Mouse (Mus musculus) myocyte (in vitro differentiated cells): Measurements from ENCODE around the gene Cdc73. TPM values are rescaled to one million over a fixed set of nuclear protein-coding genes. Genes with fewer than 3 reads are reported as not detected.

ENCODE experiments used
- H3K27me3 ChIP-seq: one replicate; pipeline ENCODE4 v1.6.1; 2011; ENCODE audit not compliant: control insufficient read depth, insufficient read depth, insufficient read length
- H3K36me3 ChIP-seq: one replicate; pipeline ENCODE4 v1.6.1; 2011; ENCODE audit not compliant: control insufficient read depth, insufficient read depth
- H3K4me2 ChIP-seq: one replicate; pipeline ENCODE4 v1.6.1; 2011; ENCODE audit warnings: low read depth, control low read depth
- H3K4me3 ChIP-seq: one replicate; pipeline ENCODE4 v1.5.1; 2011; ENCODE audit warnings: mild to moderate bottlenecking, control low read depth, moderate library complexity
- H3K79me2 ChIP-seq: one replicate; pipeline ENCODE4 v1.6.1; 2011; ENCODE audit not compliant: control insufficient read depth, insufficient read depth
- H3ac ChIP-seq: one replicate; pipeline ENCODE4 v1.6.1; 2011; ENCODE audit not compliant: control insufficient read depth, insufficient read length
- CEBPB ChIP-seq: IDR thresholded peaks from 2 replicates; pipeline ENCODE4 v1.6.1; 2011; ENCODE audit warnings: mild to moderate bottlenecking, moderate library complexity; ENCODE audit not compliant: poor library complexity, insufficient read depth, severe bottlenecking
- E2F4 ChIP-seq: IDR thresholded peaks from one replicate; pipeline ENCODE4 v1.6.1; 2011; ENCODE audit warnings: mild to moderate bottlenecking, control low read depth, moderate library complexity; ENCODE audit not compliant: insufficient read depth
- MAX ChIP-seq: IDR thresholded peaks from one replicate; pipeline ENCODE4 v1.6.1; 2011; ENCODE audit warnings: low read depth, mild to moderate bottlenecking, control low read depth
- MYOD1 ChIP-seq, 3 experiments: IDR thresholded peaks; one replicate each; pipeline ENCODE4 v1.6.1; 2011; ENCODE audit warnings: control low read depth in 2 of 3, low read depth in 2 of 3, mild to moderate bottlenecking in 2 of 3, moderate library complexity in 1 of 3; ENCODE audit not compliant: insufficient read length in 2 of 3, control insufficient read depth in 1 of 3
- MYOG ChIP-seq, 3 experiments: IDR thresholded peaks; one replicate each; pipeline ENCODE4 v1.6.1; 2011; ENCODE audit warnings: control low read depth in 2 of 3, low read depth in 2 of 3, mild to moderate bottlenecking in 2 of 3; ENCODE audit not compliant: insufficient read length in 2 of 3, control insufficient read depth in 1 of 3, insufficient read depth in 1 of 3
- POLR2A ChIP-seq: IDR thresholded peaks from one replicate; pipeline ENCODE4 v1.6.1; 2011; ENCODE audit warnings: low read depth, mild to moderate bottlenecking, control low read depth, moderate library complexity; ENCODE audit not compliant: insufficient read length
- POLR2AphosphoS2 ChIP-seq: IDR thresholded peaks from one replicate; pipeline ENCODE4 v1.6.1; 2011; ENCODE audit warnings: low read depth, control low read depth; ENCODE audit not compliant: insufficient read length
- REST ChIP-seq: IDR thresholded peaks from one replicate; pipeline ENCODE4 v1.6.1; 2011; ENCODE audit warnings: mild to moderate bottlenecking, control low read depth, moderate library complexity; ENCODE audit not compliant: insufficient read depth, insufficient read length
- SRF ChIP-seq: IDR thresholded peaks from one replicate; pipeline ENCODE4 v1.6.1; 2011; ENCODE audit warnings: low read depth; ENCODE audit not compliant: control insufficient read depth, insufficient read length
- TCF12 ChIP-seq: IDR thresholded peaks from one replicate; pipeline ENCODE4 v1.6.1; 2011; ENCODE audit warnings: mild to moderate bottlenecking, control low read depth; ENCODE audit not compliant: poor library complexity, insufficient read depth, severe bottlenecking
- TCF3 ChIP-seq: IDR thresholded peaks from one replicate; pipeline ENCODE4 v1.6.1; 2011; ENCODE audit warnings: low read depth, control low read depth; ENCODE audit not compliant: insufficient read length
- USF1 ChIP-seq: IDR thresholded peaks from one replicate; pipeline ENCODE4 v1.6.1; 2011; ENCODE audit warnings: low read depth, mild to moderate bottlenecking, control low read depth, moderate library complexity
- polyA plus RNA-seq: library from polyadenylated mRNA; unstranded; fragments of >200 nt; fragmentation: generic; extraction: Trizol; gene quantifications from one replicate; pipeline ENCODE4 v1.2.1, GENCODE M21; 2012; ENCODE audit warnings: missing spikeins

Gene Cdc73
- polyA plus RNA-seq, 1 experiment, result 15.6 TPM

DNA sequence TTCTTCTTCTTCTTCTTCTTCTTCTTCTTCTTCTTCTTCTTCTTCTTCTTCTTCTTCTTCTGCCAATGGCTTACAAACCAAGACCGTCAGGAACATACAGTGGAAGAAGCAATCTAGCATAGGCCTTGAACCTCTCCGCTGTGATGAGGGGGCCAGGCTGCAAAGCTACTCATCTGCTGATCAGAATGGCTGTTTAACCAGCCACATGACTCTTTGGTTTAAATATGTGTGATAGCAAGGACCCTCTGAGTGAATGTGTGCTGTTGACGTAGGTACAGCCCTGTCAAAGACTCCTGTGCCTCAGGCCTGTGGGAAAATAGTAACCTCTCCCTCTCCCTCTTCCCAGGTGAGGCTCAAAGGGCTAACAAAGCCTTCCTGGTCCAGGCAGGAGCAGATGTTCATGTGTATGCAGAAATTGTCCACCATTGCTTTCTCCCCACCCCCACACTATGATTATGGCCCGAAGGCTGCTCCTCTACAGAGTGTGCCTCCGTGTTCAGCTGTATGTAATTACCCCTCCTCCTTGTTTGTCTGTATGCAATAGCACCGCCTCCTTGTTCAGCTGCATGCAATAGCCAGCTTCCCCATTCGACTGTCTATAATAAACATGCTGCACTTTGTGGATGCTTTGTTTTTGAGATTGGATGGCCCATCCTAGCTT, 7.4 kb upstream of the Cdc73 start:
- Histone ChIP-seq H3K36me3 (no peaks in the 10 kb centered on the region), H3ac (no peak overlapping the region), H3K27me3 (no peaks in the 10 kb centered on the region), H3K4me3 (no peak overlapping the region), H3K4me2 (peak overlapping the region; percentile 6), H3K79me2 (no peaks in the 10 kb centered on the region)
- TF ChIP-seq POLR2A, result no peak
- TF ChIP-seq MYOD1 (IDR thresholded peaks at IDR 0.05; ENCODE audit: control insufficient read depth in 1 of 3, insufficient read length in 2 of 3, low read depth in 2 of 3), result no peak
- TF ChIP-seq MYOG (IDR thresholded peaks at IDR 0.05; ENCODE audit: control insufficient read depth in 1 of 3, insufficient read depth in 1 of 3, insufficient read length in 2 of 3, low read depth in 2 of 3), result no peak
- no peak for TF ChIP-seq USF1
- TF ChIP-seq POLR2AphosphoS2, result no peak
- no peak for TF ChIP-seq TCF12
- no peak for TF ChIP-seq TCF3
- TF ChIP-seq SRF, result no peak
- no peak for TF ChIP-seq E2F4
- no peak for TF ChIP-seq CEBPB
- TF ChIP-seq MAX, result no peak
- TF ChIP-seq REST, result no peak

- Histone ChIP-seq H3K36me3 (no peaks in the 10 kb centered on the region), H3K79me2 (no peaks in the 10 kb centered on the region), H3K4me3 (no peak overlapping the region), H3K4me2 (no peak overlapping the region), H3ac (no peak overlapping the region), H3K27me3 (no peaks in the 10 kb centered on the region)
- no peak for TF ChIP-seq TCF12
- TF ChIP-seq MYOG (IDR thresholded peaks at IDR 0.05; ENCODE audit: control insufficient read depth in 1 of 3, insufficient read depth in 1 of 3, insufficient read length in 2 of 3, low read depth in 2 of 3), result no peak
- no peak for TF ChIP-seq POLR2AphosphoS2
- no peak for TF ChIP-seq CEBPB
- no peak for TF ChIP-seq POLR2A
- TF ChIP-seq TCF3, result no peak
- TF ChIP-seq MAX, result no peak
- TF ChIP-seq USF1, result no peak
- TF ChIP-seq REST, result no peak
- TF ChIP-seq E2F4, result no peak
- no peak for TF ChIP-seq SRF
- TF ChIP-seq MYOD1 (IDR thresholded peaks at IDR 0.05; ENCODE audit: control insufficient read depth in 1 of 3, insufficient read length in 2 of 3, low read depth in 2 of 3), result no peak
Measured at GRCm38 (mm10) chr1:143708361-143708760, 5.7 kb upstream of the Cdc73 start.

GRCm38 (mm10) chr1:143707006-143707405, 4.3 kb upstream of the Cdc73 start:
- Histone ChIP-seq H3K79me2 (peaks cover 5% of the 10 kb centered on the region), H3K4me2 (no peak overlapping the region), H3K4me3 (no peak overlapping the region), H3K36me3 (no peaks in the 10 kb centered on the region), H3ac (no peak overlapping the region), H3K27me3 (no peaks in the 10 kb centered on the region)
- TF ChIP-seq TCF12, result no peak
- no peak for TF ChIP-seq CEBPB
- TF ChIP-seq MAX, result no peak
- no peak for TF ChIP-seq POLR2A
- TF ChIP-seq SRF, result no peak
- TF ChIP-seq POLR2AphosphoS2, result no peak
- no peak for TF ChIP-seq MYOG (IDR thresholded peaks at IDR 0.05; ENCODE audit: control insufficient read depth in 1 of 3, insufficient read depth in 1 of 3, insufficient read length in 2 of 3, low read depth in 2 of 3)
- no peak for TF ChIP-seq E2F4
- TF ChIP-seq USF1, result no peak
- no peak for TF ChIP-seq TCF3
- TF ChIP-seq REST, result no peak
- no peak for TF ChIP-seq MYOD1 (IDR thresholded peaks at IDR 0.05; ENCODE audit: control insufficient read depth in 1 of 3, insufficient read length in 2 of 3, low read depth in 2 of 3)

DNA sequence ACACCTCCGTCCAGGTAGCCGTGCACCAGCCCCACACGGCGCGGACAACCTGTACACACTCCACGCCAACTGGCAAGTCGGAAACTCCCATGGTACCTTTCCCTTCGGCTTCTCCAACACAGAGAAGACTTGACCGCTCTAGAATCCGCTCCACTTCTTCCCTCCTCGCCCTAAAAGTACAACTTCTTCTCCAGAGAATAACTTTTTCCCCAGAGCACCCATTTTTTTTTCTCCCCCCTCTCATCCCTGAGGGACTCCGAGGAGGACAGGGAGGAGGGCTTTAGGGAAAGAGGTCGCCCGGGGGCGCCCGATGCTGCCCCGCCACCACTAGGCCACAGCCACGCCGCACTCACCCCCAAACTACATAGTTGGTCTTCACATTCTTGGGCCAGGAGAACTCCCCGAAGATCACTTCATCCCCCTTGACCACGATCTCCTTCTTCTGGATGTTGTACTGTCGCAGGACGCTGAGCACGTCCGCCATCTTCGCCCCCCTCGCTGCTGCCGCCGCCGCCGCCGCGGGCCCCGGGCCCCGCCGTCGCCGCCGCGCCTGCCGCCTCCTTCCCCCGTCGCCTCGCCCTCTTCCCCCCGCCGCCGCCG, 452 bp downstream of the Cdc73 start:
- no peaks in the 10 kb centered on the region for H3K27me3 ChIP-seq
- H3ac ChIP-seq, result peak overlapping the region; percentile 92
- H3K36me3 ChIP-seq, result peaks cover under 1% of the 10 kb centered on the region
- H3K4me3 ChIP-seq, result peak overlapping the region; percentile 87
- H3K4me2 ChIP-seq, result peak overlapping the region; percentile 79
- TF ChIP-seq POLR2A (no peak), MYOD1 (IDR thresholded peaks at IDR 0.05; ENCODE audit: control insufficient read depth in 1 of 3, insufficient read length in 2 of 3, low read depth in 2 of 3) (no peak), E2F4 (no peak), CEBPB (no peak), SRF (no peak), MAX (no peak), TCF12 (no peak), MYOG (IDR thresholded peaks at IDR 0.05; ENCODE audit: control insufficient read depth in 1 of 3, insufficient read depth in 1 of 3, insufficient read length in 2 of 3, low read depth in 2 of 3) (no peak), TCF3 (no peak), USF1 (no peak), REST (no peak), POLR2AphosphoS2 (no peak)
- H3K79me2 ChIP-seq, result peaks cover 48% of the 10 kb centered on the region

GRCm38 (mm10) chr1:143701736-143702135, 957 bp downstream of the Cdc73 start:
- Histone ChIP-seq H3K36me3 (peaks cover 5% of the 10 kb centered on the region), H3K79me2 (peaks cover 53% of the 10 kb centered on the region), H3ac (peak overlapping the region; percentile 92), H3K4me2 (peak overlapping the region; percentile 79), H3K27me3 (no peaks in the 10 kb centered on the region), H3K4me3 (peak overlapping the region; percentile 87)
- TF ChIP-seq E2F4 (no peak), SRF (no peak), MYOG (IDR thresholded peaks at IDR 0.05; ENCODE audit: control insufficient read depth in 1 of 3, insufficient read depth in 1 of 3, insufficient read length in 2 of 3, low read depth in 2 of 3) (no peak), TCF3 (no peak), MAX (no peak), POLR2AphosphoS2 (no peak), MYOD1 (IDR thresholded peaks at IDR 0.05; ENCODE audit: control insufficient read depth in 1 of 3, insufficient read length in 2 of 3, low read depth in 2 of 3) (no peak), TCF12 (no peak)
